Mouse (Mus musculus): ENCODE results near the gene Alpl.

The Alpl gene

DNA sequence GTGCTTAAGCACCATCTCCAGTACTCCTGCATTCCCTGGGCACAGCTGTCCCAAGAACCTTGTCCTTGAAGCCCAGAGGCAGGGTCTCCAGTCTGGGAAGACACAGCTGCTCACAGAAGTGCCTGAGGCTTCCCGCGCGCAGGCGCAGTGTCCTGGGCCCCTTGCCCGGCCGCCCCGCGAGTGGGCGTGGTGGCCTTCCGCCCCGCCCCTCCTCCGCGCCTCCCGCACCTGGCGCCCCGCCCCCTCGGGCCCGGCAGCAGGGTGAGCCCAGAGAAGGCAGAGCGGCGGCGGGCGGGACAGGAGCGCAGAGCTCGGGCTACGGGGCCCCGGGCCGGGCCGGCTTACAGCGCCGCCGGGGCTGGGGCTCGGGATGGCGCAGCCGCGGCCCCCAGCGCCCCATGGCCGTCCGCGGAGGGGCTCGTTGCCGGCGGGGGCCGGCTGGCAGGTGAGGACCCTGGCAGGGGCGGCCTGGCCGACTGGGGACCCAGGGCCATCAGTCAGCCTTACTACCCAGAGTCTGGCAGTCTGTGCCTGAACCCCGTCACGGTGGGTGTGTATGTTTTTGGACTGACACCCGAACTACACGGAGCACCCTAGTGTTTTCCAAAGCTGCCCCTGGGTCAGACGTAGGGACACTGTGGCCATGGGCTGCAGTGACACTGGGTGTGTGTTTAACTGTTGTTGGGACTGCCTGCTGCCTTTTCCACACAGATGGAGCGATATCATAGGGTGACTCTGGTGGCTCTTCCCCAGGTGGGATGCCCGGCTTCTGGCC is 88.8 kb downstream of the Alpl start:
- DNase-seq: peak; percentile 63

DNA sequence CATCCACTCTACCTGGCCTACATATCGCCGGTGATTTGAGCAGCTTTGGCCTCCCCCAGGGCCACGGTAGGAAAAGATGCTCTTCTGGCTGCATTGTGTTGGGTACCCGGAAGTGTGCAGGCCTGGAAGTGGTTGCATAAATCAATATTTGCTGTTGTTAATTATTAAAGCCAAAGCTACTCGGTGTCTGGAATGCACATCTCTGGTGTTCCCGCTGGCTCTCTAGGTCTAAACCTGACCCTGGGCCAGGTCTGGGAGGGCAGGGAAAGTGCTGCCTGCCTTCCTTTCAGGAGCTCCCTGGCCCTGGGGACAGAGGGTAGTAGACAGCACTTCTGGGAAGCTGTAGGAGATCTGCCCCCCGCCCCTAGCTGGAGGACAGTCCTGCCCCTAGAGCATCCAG is 89.7 kb downstream of the Alpl start:
- no peak for DNase-seq

DNA sequence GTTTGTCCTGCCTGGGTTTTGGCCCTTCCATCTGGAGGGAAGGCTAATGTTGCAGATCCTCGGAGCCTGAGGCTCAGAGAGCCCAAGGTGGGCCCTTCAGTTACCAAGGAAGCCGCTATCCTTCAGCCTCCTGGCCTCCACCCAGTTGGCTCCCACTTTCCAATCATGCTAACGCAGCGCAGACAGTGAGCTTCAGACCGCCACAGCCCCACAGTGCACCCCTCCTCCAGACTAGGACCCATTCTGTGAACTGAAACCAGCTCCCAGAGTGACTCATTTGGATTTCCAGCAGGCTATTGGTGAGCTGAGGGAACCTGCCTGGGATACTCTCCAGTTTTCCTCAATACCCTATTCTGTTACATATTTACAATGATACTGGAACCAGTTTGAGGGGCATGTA is 90.8 kb downstream of the Alpl start:
- no peak for DNase-seq

DNA sequence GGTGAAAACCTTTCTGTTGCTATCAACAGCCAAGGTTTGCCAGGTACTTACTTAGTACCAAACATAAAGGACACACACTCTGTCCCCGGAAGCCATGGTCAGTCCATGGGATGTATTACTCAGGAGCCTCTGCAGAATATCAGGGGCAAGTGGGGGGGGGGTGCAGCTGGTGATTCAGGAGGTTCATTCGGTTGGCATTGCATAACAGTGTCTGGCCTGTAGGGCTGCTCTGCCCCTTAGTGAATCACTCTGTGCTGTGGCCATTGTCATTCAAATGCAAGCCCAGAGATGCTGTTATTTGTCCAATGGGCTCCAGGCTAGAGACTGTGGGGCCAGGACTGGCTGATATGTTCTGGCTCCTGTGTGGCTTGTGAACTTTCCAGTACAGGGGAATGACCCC is 91.6 kb downstream of the Alpl start:
- no peak for DNase-seq

DNA sequence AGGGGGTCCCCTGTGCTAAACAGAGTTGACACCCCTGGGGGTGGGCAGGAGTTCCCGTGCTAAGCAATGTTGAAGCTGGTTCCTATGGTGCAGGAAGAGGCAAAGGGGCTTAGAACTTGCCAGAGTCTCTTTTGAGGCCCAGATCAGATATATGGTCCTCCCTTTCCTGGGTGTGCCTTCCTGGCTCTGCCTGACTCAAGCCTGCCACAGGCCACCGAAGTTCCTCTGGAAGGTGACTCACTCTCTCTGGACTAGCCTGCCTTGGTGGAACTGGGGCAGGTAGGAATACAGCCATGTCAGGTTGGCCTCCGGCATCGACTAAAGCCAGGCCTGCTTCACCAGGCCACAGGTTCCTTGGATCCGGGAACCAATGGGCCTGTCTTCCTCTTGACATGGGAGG is 93.1 kb downstream of the Alpl start:
- no peak for DNase-seq

DNA sequence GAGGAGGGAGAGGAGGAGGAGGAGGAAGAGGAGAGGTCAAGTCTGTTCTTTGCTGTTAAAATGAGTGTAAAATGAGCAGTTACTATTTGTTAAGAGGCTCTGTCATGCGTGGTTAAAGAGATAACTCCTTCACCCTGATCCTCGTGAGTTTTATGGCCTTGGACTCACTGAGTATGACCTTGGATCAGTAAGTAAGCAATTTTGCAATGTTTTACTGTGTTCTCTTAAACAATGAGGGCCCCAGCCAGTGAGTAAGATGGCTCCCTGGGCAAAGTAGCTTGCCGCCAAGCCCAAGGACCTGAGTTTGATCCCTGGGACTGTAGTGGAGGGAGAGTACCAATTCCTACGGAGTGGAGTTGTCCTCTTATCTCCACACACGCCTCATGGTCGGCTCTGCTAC is 95.2 kb downstream of the Alpl start:
- DNase-seq: no peak

DNA sequence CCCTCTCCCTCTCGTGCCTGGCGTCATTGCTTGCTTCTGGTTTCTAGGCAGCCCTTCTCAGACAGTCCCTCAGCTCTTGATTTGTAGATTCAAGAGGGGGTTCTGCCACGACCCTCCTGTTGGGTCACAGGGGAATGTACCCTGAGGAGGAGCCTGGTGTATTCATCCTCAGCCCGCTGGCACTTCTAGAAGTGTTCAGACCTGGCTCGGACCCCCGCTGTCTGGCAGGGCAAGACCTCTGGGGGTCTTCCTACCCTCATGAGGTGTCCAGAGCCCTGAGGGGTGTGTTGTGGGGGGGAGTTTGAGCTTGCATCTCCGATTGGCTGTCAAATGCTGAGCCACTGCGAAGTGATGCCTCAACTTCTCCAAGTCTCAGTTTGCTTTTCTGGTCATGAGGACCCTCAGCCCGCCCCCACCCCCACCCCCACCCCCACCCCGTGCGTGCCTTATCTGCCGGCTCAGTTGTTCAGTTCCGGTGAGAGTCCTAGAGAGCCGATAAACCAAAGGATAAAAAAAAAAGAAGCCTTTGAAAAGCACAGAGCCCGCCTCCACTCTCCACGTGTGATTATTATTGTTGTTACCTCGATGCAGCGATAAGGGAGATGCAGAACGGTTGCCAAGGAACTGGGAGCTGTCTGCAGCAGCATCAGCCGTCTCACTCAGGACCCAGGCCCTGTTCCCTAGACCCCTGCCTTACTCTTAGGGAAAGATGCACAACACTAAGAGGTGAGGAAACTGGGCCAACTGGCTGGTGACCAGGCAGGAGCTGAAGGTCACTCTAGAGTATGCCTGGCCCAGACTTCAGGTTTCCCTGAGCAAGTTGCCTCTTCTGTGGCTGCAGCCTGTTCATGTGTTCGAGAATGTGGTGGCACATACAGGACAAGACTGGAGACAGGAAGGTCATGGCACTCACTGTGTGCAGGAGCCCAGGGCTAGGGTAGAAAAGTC is 96.6 kb downstream of the Alpl start:
- DNase-seq: no peak

DNA sequence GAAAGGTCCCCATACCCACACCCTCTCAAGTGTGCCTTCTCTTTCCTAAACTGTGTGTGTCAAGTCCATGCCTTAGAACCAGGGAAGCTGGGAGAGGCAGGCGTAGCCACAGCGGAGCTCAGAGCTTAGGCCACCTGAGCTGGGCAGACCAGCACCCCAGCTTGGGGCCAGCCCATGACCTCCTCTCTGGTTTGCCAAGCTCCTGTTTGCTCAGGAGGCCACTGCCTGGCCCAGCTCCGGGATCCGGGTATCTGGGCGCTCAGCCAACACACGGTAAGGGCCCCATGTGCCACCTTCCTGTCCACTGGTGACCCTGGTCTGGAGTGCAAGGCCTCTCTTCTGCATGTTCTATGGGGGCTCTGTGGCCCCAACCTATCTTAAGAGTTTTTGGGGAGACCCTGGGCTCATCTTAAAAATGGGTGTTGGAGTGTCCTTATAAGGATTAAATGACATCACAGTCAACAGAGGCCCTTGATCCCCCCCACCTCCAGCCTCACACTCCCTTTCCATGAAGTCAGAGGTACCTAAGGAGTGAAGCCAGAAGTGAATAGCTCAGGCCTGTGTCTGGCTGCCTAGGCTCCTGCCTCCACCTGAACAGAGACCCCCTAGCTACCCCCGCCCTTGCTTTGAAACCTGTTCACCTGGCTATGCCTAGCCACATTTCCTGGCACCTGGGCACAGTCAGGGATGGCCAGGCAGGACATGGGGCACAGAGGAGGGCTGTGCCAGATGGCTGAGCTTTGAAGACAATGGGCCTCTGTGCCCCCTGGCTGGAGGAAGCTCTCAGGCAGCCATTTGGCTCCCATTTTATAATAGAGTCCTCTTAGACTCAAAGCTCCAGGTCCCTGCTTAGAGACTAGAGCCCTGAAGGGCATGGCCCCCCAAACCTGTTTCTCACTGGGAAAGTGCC is 97.9 kb downstream of the Alpl start:
- no peak for DNase-seq

DNA sequence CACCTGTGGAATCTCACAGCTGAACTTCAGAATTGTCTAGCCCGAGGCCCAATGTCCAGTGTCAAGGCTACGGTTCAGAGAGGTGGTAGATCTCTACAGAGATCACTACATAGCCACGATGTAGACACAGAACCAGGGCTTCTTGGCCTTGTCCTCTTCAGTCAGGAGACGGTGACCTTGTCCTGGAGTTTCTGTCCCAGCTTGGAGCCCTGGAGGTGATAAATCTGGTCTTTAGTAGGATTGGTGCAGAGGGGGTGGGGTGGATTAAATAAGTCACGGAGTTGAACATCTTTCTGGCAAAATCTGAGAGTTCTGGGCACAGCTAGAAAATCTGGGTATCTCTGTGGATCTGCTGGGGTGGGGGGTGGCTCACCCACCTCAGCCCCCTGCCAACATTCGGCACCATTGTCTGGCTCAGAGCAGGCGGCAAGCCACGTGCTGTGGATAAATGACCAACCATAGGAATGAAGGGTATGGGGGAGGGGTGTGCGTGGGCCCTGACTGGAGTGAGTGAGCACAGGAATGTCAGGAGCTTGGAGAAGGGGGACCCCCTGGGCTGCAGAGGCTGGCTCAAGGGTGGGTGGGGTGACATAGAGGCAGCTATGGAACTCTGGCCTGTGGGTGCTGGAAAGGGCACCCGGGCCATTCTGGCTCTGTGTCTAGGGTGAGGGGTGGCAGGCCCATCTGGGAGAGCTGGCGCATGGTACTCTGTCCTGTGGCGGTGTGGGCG is 98.9 kb downstream of the Alpl start:
- no peak for DNase-seq

DNA sequence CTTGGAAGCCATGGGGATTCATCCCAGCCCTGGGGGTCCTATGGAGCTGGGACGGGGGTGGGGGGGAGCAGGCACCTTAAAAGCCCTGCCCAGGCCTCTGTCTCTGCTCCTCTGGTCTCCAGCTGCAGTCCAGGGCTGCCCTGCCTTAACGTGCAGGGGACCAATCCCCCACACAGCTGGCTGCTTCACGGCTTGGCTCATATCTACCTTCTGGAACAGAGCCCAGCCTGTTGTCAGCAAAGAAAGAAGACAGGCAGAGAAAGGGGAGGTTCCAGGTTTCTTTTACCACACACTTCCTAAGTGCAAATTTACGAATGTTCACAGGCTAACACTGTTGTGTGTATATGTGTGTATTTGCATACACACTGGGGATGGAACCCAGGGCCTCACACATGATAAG is 100.3 kb downstream of the Alpl start:
- no peak for DNase-seq

DNA sequence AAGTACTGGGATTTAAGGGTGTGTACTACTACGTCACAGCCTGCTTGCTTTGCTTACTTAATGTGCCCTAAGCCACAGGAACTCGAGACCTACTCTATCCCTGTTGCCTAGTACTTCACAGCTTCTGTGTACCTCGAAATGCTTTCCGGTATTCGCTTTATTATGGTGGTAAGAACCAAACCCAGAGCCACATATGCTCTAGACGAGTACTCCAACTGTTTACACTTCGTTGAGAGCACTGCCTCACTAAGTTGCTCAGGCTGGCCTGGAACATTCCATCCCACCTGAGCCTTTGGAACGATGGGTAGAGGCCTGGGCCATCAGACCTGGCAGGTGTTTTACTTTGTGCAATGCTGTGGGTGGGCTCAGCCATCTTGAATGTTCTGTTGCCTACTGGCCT is 100.9 kb downstream of the Alpl start:
- no peak for DNase-seq

DNA sequence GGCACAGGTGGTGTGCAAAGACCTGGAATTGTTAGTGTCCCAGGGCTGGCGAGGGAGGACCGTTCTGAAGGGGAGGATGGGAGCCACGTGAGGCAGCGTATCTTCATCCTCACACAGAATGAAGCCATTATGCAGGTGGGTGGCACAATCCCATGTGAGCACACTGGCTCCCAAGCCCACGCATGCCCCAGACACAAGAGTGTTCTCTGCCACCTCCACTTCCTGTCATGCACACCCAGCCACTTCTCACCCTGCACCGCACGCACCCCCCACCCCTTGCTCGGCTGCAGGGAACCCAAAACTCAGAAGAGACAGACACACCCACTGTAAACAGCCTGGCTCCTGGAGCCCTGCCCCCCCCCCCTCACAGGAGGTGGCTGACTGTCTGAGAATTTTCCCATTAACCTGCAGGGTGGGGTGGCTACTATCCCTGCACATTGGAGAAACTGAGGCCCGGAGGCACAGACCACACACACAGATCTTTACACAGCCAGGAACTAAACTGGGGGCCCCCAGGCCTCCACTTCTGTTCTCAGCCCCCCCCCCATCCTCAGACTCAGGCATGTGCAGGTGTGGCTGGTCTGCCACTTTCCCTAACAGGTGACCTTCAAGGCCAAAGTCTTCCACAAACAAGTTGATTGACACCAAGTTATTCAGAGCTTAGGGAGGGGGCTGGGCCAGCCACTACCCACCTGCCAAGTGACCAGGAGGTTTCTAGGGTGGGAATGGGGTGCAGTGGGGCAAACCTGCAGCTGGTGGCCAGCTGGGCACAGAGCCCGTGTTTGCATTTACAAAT is 103.9 kb downstream of the Alpl start:
- DNase-seq: no peak
